Mouse (Mus musculus) hindbrain, embryonic 10.5 days (tissue): ENCODE data around the gene Myo5c. TPM values are rescaled to one million over a fixed set of nuclear protein-coding genes. Genes with fewer than 3 reads are reported as not detected.

Experiments used
- DNase-seq: peaks from one replicate; pipeline ENCODE4 v3.0.0-alpha.2; 2017; ENCODE audit warnings: low spot score
- H3K27ac ChIP-seq: fragments of 300-500 bp; sonication (generic); 2 replicates; pipeline ENCODE4 v1.5.1; 2016; ENCODE audit warnings: mild to moderate bottlenecking, moderate library complexity
- H3K27me3 ChIP-seq: fragments of 300-500 bp; sonication (generic); 2 replicates; pipeline ENCODE4 v1.6.1; 2016; ENCODE audit warnings: mild to moderate bottlenecking; ENCODE audit not compliant: poor library complexity, insufficient read depth, severe bottlenecking
- H3K36me3 ChIP-seq: fragments of 300-500 bp; sonication (generic); 2 replicates; pipeline ENCODE4 v1.6.1; 2016; ENCODE audit warnings: mild to moderate bottlenecking, moderate library complexity
- H3K4me1 ChIP-seq: fragments of 300-500 bp; sonication (generic); replicated peaks from 2 replicates; pipeline ENCODE4 v1.6.1; 2016; ENCODE audit warnings: mild to moderate bottlenecking
- H3K4me3 ChIP-seq: fragments of 300-500 bp; sonication (generic); 2 replicates; pipeline ENCODE4 v1.5.1; 2016; ENCODE audit warnings: mild to moderate bottlenecking, moderate library complexity
- H3K9me3 ChIP-seq: fragments of 300-500 bp; sonication (generic); 2 replicates; pipeline ENCODE4 v1.6.1; 2016; ENCODE audit warnings: mild to moderate bottlenecking, moderate library complexity
- WGBS: fragments of 180-500 bp; shearing (Covaris S2); methylation state at CpG from one replicate; pipeline ENCODE4 v1.1.7; 2016; 5-methylcytosine and 5-hydroxymethylcytosine counted together
- polyA plus RNA-seq: library from polyadenylated mRNA; unstranded; fragments of >200 nt; fragmentation: Nextera tagmentation; extraction: Ambion mirVana; gene quantifications from 2 replicates; pipeline ENCODE4 v1.2.1, GENCODE M21; 2016

The Myo5c gene
- polyA plus RNA-seq, 1 experiment from 2014 or later: 0.52 TPM

GRCm38 (mm10) chr9:75232860-75233259 is 1.0 kb downstream of the Myo5c start:
- WGBS: 22% methylated on average over 8 of the region's 8 CpGs
- H3K4me3 ChIP-seq: no peak overlapping the region
- H3K27ac ChIP-seq: no peak overlapping the region
- H3K4me1 ChIP-seq: peaks cover 26% of the 10 kb centered on the region
- peaks cover 58% of the 10 kb centered on the region for H3K27me3 ChIP-seq
- DNase-seq: no peak
- H3K9me3 ChIP-seq: no peaks in the 10 kb centered on the region
- H3K36me3 ChIP-seq: no peaks in the 10 kb centered on the region

DNA sequence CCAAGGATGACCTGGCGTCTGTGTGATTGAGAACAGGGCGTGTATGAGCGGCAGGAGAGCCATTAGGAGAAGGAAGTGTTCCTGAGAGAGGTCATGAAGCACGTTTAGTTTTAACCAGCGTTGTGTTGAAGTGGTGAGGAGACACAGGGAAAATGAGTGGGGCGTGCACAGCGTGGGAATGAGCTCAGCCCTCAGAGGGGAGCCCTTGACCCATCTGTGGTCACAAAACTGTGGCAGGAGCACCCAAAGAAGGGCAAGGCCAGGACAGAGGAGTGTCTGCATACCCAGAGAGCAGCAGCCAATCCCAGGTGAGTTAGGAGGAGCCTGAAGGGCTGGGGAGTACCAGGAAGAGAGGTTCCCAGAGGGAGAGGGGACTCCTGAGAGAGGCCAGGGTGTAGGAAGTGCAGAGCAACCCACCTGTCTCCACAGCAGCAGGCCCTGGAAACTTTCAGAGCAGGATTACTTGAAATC is 2.5 kb downstream of the Myo5c start:
- H3K36me3 ChIP-seq: no peaks in the 10 kb centered on the region
- WGBS: 31% methylated on average over 7 of the region's 7 CpGs
- peaks cover 58% of the 10 kb centered on the region for H3K27me3 ChIP-seq

DNA sequence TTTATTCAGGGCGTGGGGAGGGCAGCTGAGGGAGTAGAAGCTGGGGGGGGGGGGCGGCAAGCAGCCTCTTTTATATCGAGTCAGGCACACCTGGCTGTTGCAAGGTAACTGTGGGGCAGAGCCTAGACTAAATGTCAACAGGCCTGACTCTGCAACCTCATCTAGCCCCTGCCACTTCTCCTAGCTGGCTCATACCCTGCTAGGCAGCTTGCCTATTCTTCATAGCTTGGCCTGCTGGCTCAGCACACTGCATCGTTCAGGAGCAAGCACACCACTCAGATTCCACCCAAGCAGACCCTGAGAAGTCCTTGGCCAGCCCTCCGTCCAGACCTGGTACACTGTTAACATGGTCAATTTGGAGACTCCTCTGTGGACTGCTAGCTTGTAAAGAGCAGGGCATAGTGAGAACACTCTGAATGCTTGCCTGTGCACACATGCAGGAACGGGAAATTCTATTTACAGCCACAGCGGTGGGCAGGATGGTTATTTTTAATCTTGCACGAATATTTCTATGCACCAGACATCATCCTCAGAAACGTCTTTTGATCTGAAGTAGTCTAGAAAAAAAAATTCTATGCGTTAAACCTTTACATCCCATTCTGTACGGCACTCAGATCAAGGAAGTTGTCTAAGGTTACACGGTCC is 3.3 kb downstream of the Myo5c start:
- Histone ChIP-seq H3K9me3 (no peaks in the 10 kb centered on the region), H3K27me3 (peaks cover 51% of the 10 kb centered on the region), H3K4me1 (peaks cover 26% of the 10 kb centered on the region), H3K27ac (no peak overlapping the region), H3K4me3 (no peak overlapping the region), H3K36me3 (no peaks in the 10 kb centered on the region)
- 75% methylated on average over 12 of the region's 12 CpGs for WGBS
- DNase-seq: no peak

More for the DNA sequence above, 2.5 kb downstream of the Myo5c start:
- Histone ChIP-seq H3K27ac (no peak overlapping the region), H3K4me1 (peaks cover 26% of the 10 kb centered on the region), H3K9me3 (no peaks in the 10 kb centered on the region), H3K4me3 (no peak overlapping the region)
- DNase-seq: no peak

GRCm38 (mm10) chr9:75235696-75236095 is 3.9 kb downstream of the Myo5c start:
- WGBS: 53% methylated on average over 2 of the region's 2 CpGs
- H3K4me1 ChIP-seq: peaks cover 26% of the 10 kb centered on the region
- peaks cover 45% of the 10 kb centered on the region for H3K27me3 ChIP-seq

DNA sequence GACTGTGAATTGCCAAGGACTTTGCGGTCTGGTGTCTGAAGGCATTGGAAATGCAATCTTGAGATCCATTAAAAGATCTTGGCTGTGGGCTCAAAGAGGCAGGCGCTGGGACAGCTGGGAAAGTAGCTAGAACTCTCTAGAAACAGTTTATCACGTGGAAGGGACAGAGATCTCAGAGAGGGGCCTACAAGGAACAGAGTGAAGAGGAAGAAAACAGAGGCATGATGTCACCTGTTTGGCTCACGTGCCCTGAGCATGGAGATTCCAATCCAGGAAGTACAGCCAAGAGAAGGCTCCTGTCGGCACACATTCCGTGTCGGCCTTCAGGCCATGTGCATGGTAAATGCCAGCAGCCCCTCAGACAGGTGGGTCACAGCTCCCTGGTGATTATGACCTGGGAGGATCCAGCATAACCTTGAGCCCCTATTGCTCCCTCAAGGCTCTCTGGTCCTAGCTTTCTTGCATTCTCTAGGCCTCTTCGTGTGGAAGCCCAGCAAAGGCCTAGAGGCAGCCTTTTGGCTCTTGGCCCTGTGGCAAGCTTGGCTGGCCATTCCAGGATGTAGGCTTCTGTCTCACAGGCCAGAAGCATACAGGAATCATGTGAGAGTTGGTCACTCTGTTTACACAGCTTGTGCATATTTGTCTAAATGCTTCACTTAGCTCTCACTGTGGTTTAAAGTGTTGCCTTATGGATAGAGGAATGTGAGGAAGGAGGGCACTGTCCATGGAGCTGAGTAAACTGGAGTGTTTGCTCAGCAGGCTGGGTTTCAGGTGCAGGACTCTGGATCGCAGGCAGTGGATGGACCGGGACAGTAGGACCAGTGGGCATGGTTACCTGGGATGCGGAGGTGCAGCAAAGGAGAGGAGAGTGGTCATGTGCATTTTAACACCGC is 4.8 kb downstream of the Myo5c start:
- Histone ChIP-seq H3K27me3 (peaks cover 35% of the 10 kb centered on the region), H3K4me1 (peaks cover 25% of the 10 kb centered on the region), H3K27ac (no peak overlapping the region), H3K4me3 (no peak overlapping the region), H3K9me3 (no peaks in the 10 kb centered on the region), H3K36me3 (no peaks in the 10 kb centered on the region)
- no peak for DNase-seq
- 87% methylated on average over 12 of the region's 12 CpGs for WGBS

More at GRCm38 (mm10) chr9:75235696-75236095, 3.9 kb downstream of the Myo5c start:
- no peak overlapping the region for H3K4me3 ChIP-seq
- H3K36me3 ChIP-seq: no peaks in the 10 kb centered on the region
- H3K27ac ChIP-seq: no peak overlapping the region
- DNase-seq: no peak
- H3K9me3 ChIP-seq: no peaks in the 10 kb centered on the region

GRCm38 (mm10) chr9:75238179-75238578 is 6.4 kb downstream of the Myo5c start:
- no peaks in the 10 kb centered on the region for H3K9me3 ChIP-seq

GRCm38 (mm10) chr9:75243052-75243451 is 11.2 kb downstream of the Myo5c start:
- H3K27me3 ChIP-seq: no peaks in the 10 kb centered on the region
- no peak overlapping the region for H3K4me3 ChIP-seq
- DNase-seq: no peak
- no peaks in the 10 kb centered on the region for H3K36me3 ChIP-seq
- no peaks in the 10 kb centered on the region for H3K9me3 ChIP-seq
- WGBS: 87% methylated on average over 6 of the region's 6 CpGs
- peak overlapping the region; percentile 36; the same call in 1 of the 2 replicates for H3K27ac ChIP-seq
- H3K4me1 ChIP-seq: peaks cover 6% of the 10 kb centered on the region; the same call in 1 of the 2 replicates

More at GRCm38 (mm10) chr9:75238179-75238578, 6.4 kb downstream of the Myo5c start:
- no peak for DNase-seq
- peaks cover 17% of the 10 kb centered on the region for H3K4me1 ChIP-seq
- peaks cover 20% of the 10 kb centered on the region for H3K27me3 ChIP-seq
- H3K36me3 ChIP-seq: no peaks in the 10 kb centered on the region
- WGBS: 78% methylated on average over 3 of the region's 3 CpGs
- no peak overlapping the region for H3K4me3 ChIP-seq
- H3K27ac ChIP-seq: no peak overlapping the region

DNA sequence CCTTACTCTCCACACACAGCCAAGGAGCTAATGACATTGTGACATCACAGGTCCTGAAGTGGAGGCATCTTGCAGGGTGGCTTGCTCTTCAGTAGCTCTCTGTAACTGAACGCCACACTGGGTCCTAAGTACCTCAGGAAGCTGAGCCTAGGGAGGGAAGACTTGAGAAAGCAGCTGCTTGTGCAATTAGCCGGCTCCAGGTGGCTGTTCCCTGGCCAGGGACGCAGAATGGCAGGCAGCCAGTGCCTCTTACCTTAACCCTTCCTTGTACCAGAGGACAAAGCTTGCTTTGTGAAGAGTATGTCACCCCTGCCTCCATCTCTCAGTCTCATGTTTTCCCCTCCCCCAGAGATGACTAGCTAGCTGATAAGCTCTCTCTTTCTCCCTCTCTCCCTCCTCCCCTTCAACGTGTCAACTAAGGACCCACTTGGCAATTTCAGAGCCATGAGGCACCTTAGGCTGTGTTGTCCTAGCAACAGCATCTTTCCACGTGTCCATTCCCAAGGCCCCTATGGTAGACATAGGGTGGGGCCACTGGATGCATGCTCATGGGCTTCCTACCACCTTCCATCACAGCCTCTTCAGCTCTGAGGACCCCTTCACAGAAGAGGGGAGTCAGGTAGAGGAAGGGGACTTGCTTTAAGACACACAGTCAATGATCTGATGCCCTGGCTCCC is 12.0 kb downstream of the Myo5c start:
- peaks cover 6% of the 10 kb centered on the region; the same call in 1 of the 2 replicates for H3K4me1 ChIP-seq
- H3K36me3 ChIP-seq: no peaks in the 10 kb centered on the region
- 41% methylated on average over 5 of the region's 5 CpGs for WGBS
- no peak overlapping the region for H3K27ac ChIP-seq
- H3K27me3 ChIP-seq: no peaks in the 10 kb centered on the region
- no peak overlapping the region for H3K4me3 ChIP-seq
- H3K9me3 ChIP-seq: no peaks in the 10 kb centered on the region
- DNase-seq: no peak

GRCm38 (mm10) chr9:75244527-75244926 is 12.7 kb downstream of the Myo5c start:
- WGBS: 79% methylated on average over 4 of the region's 4 CpGs
- DNase-seq: no peak
- Histone ChIP-seq H3K27ac (no peak overlapping the region), H3K4me1 (peaks cover 6% of the 10 kb centered on the region; the same call in 1 of the 2 replicates), H3K9me3 (no peaks in the 10 kb centered on the region), H3K27me3 (no peaks in the 10 kb centered on the region), H3K36me3 (no peaks in the 10 kb centered on the region), H3K4me3 (no peak overlapping the region)

GRCm38 (mm10) chr9:75246080-75246930 is 14.5 kb downstream of the Myo5c start:
- Histone ChIP-seq H3K4me3 (no peak overlapping the region), H3K36me3 (no peaks in the 10 kb centered on the region), H3K4me1 (peaks cover 6% of the 10 kb centered on the region; the same call in 1 of the 2 replicates), H3K27ac (no peak overlapping the region), H3K27me3 (no peaks in the 10 kb centered on the region), H3K9me3 (no peaks in the 10 kb centered on the region)
- no peak for DNase-seq
- 91% methylated on average over 13 of the region's 13 CpGs for WGBS

GRCm38 (mm10) chr9:75247870-75248269 is 16.1 kb downstream of the Myo5c start:
- 90% methylated on average over 6 of the region's 6 CpGs for WGBS
- DNase-seq: no peak
- H3K4me3 ChIP-seq: no peak overlapping the region
- H3K36me3 ChIP-seq: no peaks in the 10 kb centered on the region
- H3K27ac ChIP-seq: no peak overlapping the region
- no peaks in the 10 kb centered on the region for H3K9me3 ChIP-seq
- no peaks in the 10 kb centered on the region for H3K27me3 ChIP-seq
- peaks cover 6% of the 10 kb centered on the region; the same call in 1 of the 2 replicates for H3K4me1 ChIP-seq

GRCm38 (mm10) chr9:75248359-75248758 is 16.5 kb downstream of the Myo5c start:
- H3K36me3 ChIP-seq: no peaks in the 10 kb centered on the region
- H3K4me3 ChIP-seq: no peak overlapping the region
- H3K27me3 ChIP-seq: no peaks in the 10 kb centered on the region
- WGBS: 88% methylated on average over 1 of the region's 1 CpGs
- peaks cover 6% of the 10 kb centered on the region; the same call in 1 of the 2 replicates for H3K4me1 ChIP-seq
- DNase-seq: no peak
- H3K9me3 ChIP-seq: no peaks in the 10 kb centered on the region
- no peak overlapping the region for H3K27ac ChIP-seq
